Mouse (Mus musculus): ENCODE measurements at regions not wholly inside any gene's neighbourhood (a gene's known extent, or its start where the extent isn't known, plus 50 kb on each side); places are given as distances from the start of the nearest gene placed in this dataset.

- no peak for ATAC-seq (ENCODE audit: insufficient number of reproducible peaks, low FRiP score, low TSS enrichment)
Observed at GRCm38 (mm10) chr7:117090911-117091550, 289.7 kb upstream of the Xylt1 start.

- ATAC-seq (ENCODE audit: insufficient number of reproducible peaks, low FRiP score, low TSS enrichment): no peak
Observed at GRCm38 (mm10) chr7:117092860-117093259, 287.9 kb upstream of the Xylt1 start.

- ATAC-seq (ENCODE audit: insufficient number of reproducible peaks, low FRiP score, low TSS enrichment): no peak
Observed at GRCm38 (mm10) chr7:117097618-117098017, 283.2 kb upstream of the Xylt1 start.

GRCm38 (mm10) chr7:117099041-117099440, 281.7 kb upstream of the Xylt1 start:
- no peak for ATAC-seq (ENCODE audit: insufficient number of reproducible peaks, low FRiP score, low TSS enrichment)

GRCm38 (mm10) chr7:117103035-117103434, 277.7 kb upstream of the Xylt1 start:
- ATAC-seq (ENCODE audit: insufficient number of reproducible peaks, low FRiP score, low TSS enrichment): no peak

GRCm38 (mm10) chr7:117106691-117107191, 274.0 kb upstream of the Xylt1 start:
- ATAC-seq (ENCODE audit: insufficient number of reproducible peaks, low FRiP score, low TSS enrichment): no peak

- no peak for ATAC-seq (ENCODE audit: insufficient number of reproducible peaks, low FRiP score, low TSS enrichment)
Observed at GRCm38 (mm10) chr7:117108391-117108790, 272.4 kb upstream of the Xylt1 start.

- ATAC-seq (ENCODE audit: insufficient number of reproducible peaks, low FRiP score, low TSS enrichment): no peak
Observed at GRCm38 (mm10) chr7:117127728-117128127, 253.1 kb upstream of the Xylt1 start.

- no peak for ATAC-seq (ENCODE audit: insufficient number of reproducible peaks, low FRiP score, low TSS enrichment)
Observed at GRCm38 (mm10) chr7:117134869-117135268, 245.9 kb upstream of the Xylt1 start.

- ATAC-seq (ENCODE audit: insufficient number of reproducible peaks, low FRiP score, low TSS enrichment): no peak
Observed at GRCm38 (mm10) chr7:117138681-117139080, 242.1 kb upstream of the Xylt1 start.

- no peak for ATAC-seq (ENCODE audit: insufficient number of reproducible peaks, low FRiP score, low TSS enrichment)
Observed at GRCm38 (mm10) chr7:117139245-117139970, 241.4 kb upstream of the Xylt1 start.

- ATAC-seq (ENCODE audit: insufficient number of reproducible peaks, low FRiP score, low TSS enrichment): no peak
Observed at GRCm38 (mm10) chr7:117139971-117140247, 240.9 kb upstream of the Xylt1 start.

GRCm38 (mm10) chr7:117146809-117147208, 234.0 kb upstream of the Xylt1 start:
- ATAC-seq (ENCODE audit: insufficient number of reproducible peaks, low FRiP score, low TSS enrichment): no peak

- ATAC-seq (ENCODE audit: insufficient number of reproducible peaks, low FRiP score, low TSS enrichment): no peak
Observed at GRCm38 (mm10) chr7:117150355-117150754, 230.4 kb upstream of the Xylt1 start.

- no peak for ATAC-seq (ENCODE audit: insufficient number of reproducible peaks, low FRiP score, low TSS enrichment)
Observed at GRCm38 (mm10) chr7:117153826-117154550, 226.8 kb upstream of the Xylt1 start.

GRCm38 (mm10) chr7:117161193-117161908, 219.4 kb upstream of the Xylt1 start:
- no peak for ATAC-seq (ENCODE audit: insufficient number of reproducible peaks, low FRiP score, low TSS enrichment)

- ATAC-seq (ENCODE audit: insufficient number of reproducible peaks, low FRiP score, low TSS enrichment): no peak
Observed at GRCm38 (mm10) chr7:117174811-117175422, 205.9 kb upstream of the Xylt1 start.

- no peak for ATAC-seq (ENCODE audit: insufficient number of reproducible peaks, low FRiP score, low TSS enrichment)
Observed at GRCm38 (mm10) chr7:117184011-117184410, 196.8 kb upstream of the Xylt1 start.

GRCm38 (mm10) chr7:117185891-117186290, 194.9 kb upstream of the Xylt1 start:
- no peak for ATAC-seq (ENCODE audit: insufficient number of reproducible peaks, low FRiP score, low TSS enrichment)

GRCm38 (mm10) chr7:117196611-117197010, 184.2 kb upstream of the Xylt1 start:
- ATAC-seq (ENCODE audit: insufficient number of reproducible peaks, low FRiP score, low TSS enrichment): no peak
